Mouse (Mus musculus) C2C12 (cell line): ENCODE results near the gene Slitrk3. TPM values are rescaled to one million over a fixed set of nuclear protein-coding genes. Genes with fewer than 3 reads are reported as not detected.
"Not testable (repeated sequence)": the region's sequence is repeated elsewhere in the genome, so short reads cannot be mapped to it uniquely, and the experiment has no call there.

Experiments
- H3K27me3 ChIP-seq: one replicate; pipeline ENCODE4 v1.6.1; 2011; ENCODE audit not compliant: control insufficient read depth, insufficient read depth, insufficient read length
- H3K36me3 ChIP-seq: one replicate; pipeline ENCODE4 v1.6.1; 2011; ENCODE audit not compliant: control insufficient read depth, insufficient read depth
- H3K4me3 ChIP-seq: one replicate; pipeline ENCODE4 v1.5.1; 2011; ENCODE audit warnings: mild to moderate bottlenecking, control low read depth; ENCODE audit not compliant: poor library complexity, insufficient read depth, severe bottlenecking
- H3K79me2 ChIP-seq: one replicate; pipeline ENCODE4 v1.6.1; 2011; ENCODE audit not compliant: control insufficient read depth, insufficient read depth
- H3K79me3 ChIP-seq: one replicate; pipeline ENCODE4 v1.6.1; 2011; ENCODE audit warnings: low read depth, control low read depth
- H3ac ChIP-seq: one replicate; pipeline ENCODE3; 2011; ENCODE audit warnings: low read depth; ENCODE audit not compliant: control insufficient read depth, insufficient read length
- CEBPB ChIP-seq: IDR thresholded peaks from one replicate; pipeline ENCODE4 v1.6.1; 2011; ENCODE audit warnings: low read depth, mild to moderate bottlenecking, control low read depth, moderate library complexity
- CTCF ChIP-seq: IDR thresholded peaks from one replicate; pipeline ENCODE4 v1.5.1; 2011; ENCODE audit not compliant: control insufficient read depth, insufficient read depth, insufficient read length
- FOSL1 ChIP-seq: IDR thresholded peaks from one replicate; pipeline ENCODE4 v1.8.0; 2011; ENCODE audit warnings: mild to moderate bottlenecking, low read length; ENCODE audit not compliant: poor library complexity, insufficient read depth, severe bottlenecking
- MAX ChIP-seq: IDR thresholded peaks from one replicate; pipeline ENCODE4 v1.6.1; 2011; ENCODE audit warnings: mild to moderate bottlenecking, control low read depth
- MYOD1 ChIP-seq: IDR thresholded peaks from one replicate; pipeline ENCODE4 v1.6.1; 2011; ENCODE audit warnings: low read depth; ENCODE audit not compliant: control insufficient read depth, insufficient read length
- MYOG ChIP-seq: IDR thresholded peaks from one replicate; pipeline ENCODE4 v1.6.1; 2011; ENCODE audit not compliant: control insufficient read depth, insufficient read length; ENCODE audit errors: extremely low read depth
- USF1 ChIP-seq: IDR thresholded peaks from one replicate; pipeline ENCODE4 v1.6.1; 2011; ENCODE audit warnings: low read depth, mild to moderate bottlenecking, control low read depth, moderate library complexity
- long read RNA-seq, 2 experiments: library from polyadenylated mRNA; unstranded; transcript quantifications; one replicate each; pipeline ENCODE4 v2.0.0; 2019 to 2020
- polyA plus RNA-seq: library from polyadenylated mRNA; unstranded; fragments of >200 nt; fragmentation: generic; extraction: Trizol; gene quantifications from one replicate; pipeline ENCODE4 v1.2.1, GENCODE M21; 2012; ENCODE audit warnings: missing spikeins

Gene Slitrk3
- not detected for polyA plus RNA-seq
- long read RNA-seq, experiment 1: 0 reads
- long read RNA-seq, experiment 2: 0 reads

GRCm38 (mm10) chr3:73057197-73057811 lies at the start of gene Slitrk3:
Gene Slitrk3, minus strand, starts transcription at chr3:73057803.
- Histone ChIP-seq H3K4me3 (no peak within 1 kb of the TSS), H3K27me3 (no peaks in the 10 kb centered on the region), H3K36me3 (no peaks in the 10 kb centered on the region), H3K79me3 (no peaks in the 10 kb centered on the region), H3ac (no peak within 1 kb of the TSS), H3K79me2 (no peaks in the 10 kb centered on the region)
- TF ChIP-seq USF1 (no peak), MYOD1 (no peak), MYOG (no peak), CEBPB (no peak), MAX (no peak), CTCF (no peak)

GRCm38 (mm10) chr3:73094445-73094844 lies 36.8 kb upstream of the Slitrk3 start:
- not testable (repeated sequence) for H3K79me2 ChIP-seq, H3K4me3 ChIP-seq, H3K27me3 ChIP-seq, H3K79me3 ChIP-seq, H3ac ChIP-seq, H3K36me3 ChIP-seq

- no peak for TF ChIP-seq USF1
- no peak for TF ChIP-seq FOSL1
- no peak for TF ChIP-seq MAX
- no peak for TF ChIP-seq CEBPB
- no peak for TF ChIP-seq MYOG
- no peak for TF ChIP-seq MYOD1
- no peak for TF ChIP-seq CTCF
- H3K79me2 ChIP-seq: no peaks in the 10 kb centered on the region
- H3K4me3 ChIP-seq: no peak overlapping the region
Measured at GRCm38 (mm10) chr3:73084620-73085019, 27.0 kb upstream of the Slitrk3 start.

GRCm38 (mm10) chr3:73065823-73066755 lies 8.5 kb upstream of the Slitrk3 start:
- TF ChIP-seq MYOD1 (no peak), CTCF (peak; percentile 12), MYOG (no peak)
- no peaks in the 10 kb centered on the region for H3K79me2 ChIP-seq
- no peaks in the 10 kb centered on the region for H3K27me3 ChIP-seq
- H3K79me3 ChIP-seq: no peaks in the 10 kb centered on the region
- no peak overlapping the region for H3K4me3 ChIP-seq
- no peak overlapping the region for H3ac ChIP-seq
- H3K36me3 ChIP-seq: no peaks in the 10 kb centered on the region

More at GRCm38 (mm10) chr3:73084620-73085019, 27.0 kb upstream of the Slitrk3 start:
- Histone ChIP-seq H3K79me3 (no peaks in the 10 kb centered on the region), H3ac (no peak overlapping the region), H3K27me3 (no peaks in the 10 kb centered on the region), H3K36me3 (no peaks in the 10 kb centered on the region)

- H3K27me3 ChIP-seq: no peaks in the 10 kb centered on the region
Measured at GRCm38 (mm10) chr3:73058190-73058589, 587 bp upstream of the Slitrk3 start.

More at GRCm38 (mm10) chr3:73058190-73058589, 587 bp upstream of the Slitrk3 start:
- no peak overlapping the region for H3ac ChIP-seq
- H3K4me3 ChIP-seq: no peak overlapping the region
- H3K36me3 ChIP-seq: no peaks in the 10 kb centered on the region
- H3K79me2 ChIP-seq: no peaks in the 10 kb centered on the region
- H3K79me3 ChIP-seq: no peaks in the 10 kb centered on the region
- TF ChIP-seq FOSL1 (no peak), MYOG (no peak), MAX (no peak), MYOD1 (no peak), CEBPB (no peak), USF1 (no peak), CTCF (no peak)
